Mouse (Mus musculus) hindbrain, embryonic 14.5 days (tissue): ENCODE results near the gene Lsamp. TPM values are rescaled to one million over a fixed set of nuclear protein-coding genes. Genes with fewer than 3 reads are reported as not detected.

Experiments used
- ATAC-seq: fragments of 200-750 bp; cut with Nextera tagmentation; 2 replicates; pipeline ENCODE4 v1.8.0; 2017; ENCODE audit warnings: moderate number of reproducible peaks, mild to moderate bottlenecking, moderate TSS enrichment, moderate library complexity; ENCODE audit not compliant: low FRiP score
- DNase-seq: peaks from one replicate; pipeline ENCODE4 v3.0.0-alpha.2; 2015; ENCODE audit warnings: low spot score
- H3K27ac ChIP-seq: fragments of 300-500 bp; sonication (generic); 2 replicates; pipeline ENCODE4 v1.5.1; 2014; ENCODE audit warnings: mild to moderate bottlenecking, moderate library complexity
- H3K27me3 ChIP-seq: fragments of 300-500 bp; sonication (generic); 2 replicates; pipeline ENCODE4 v1.6.1; 2014; ENCODE audit warnings: mild to moderate bottlenecking, low read length, mixed read lengths; ENCODE audit not compliant: control insufficient read depth, insufficient read depth
- H3K36me3 ChIP-seq: fragments of 300-500 bp; sonication (generic); replicated peaks from 2 replicates; pipeline ENCODE4 v1.6.1; 2014; ENCODE audit not compliant: control insufficient read depth, insufficient read depth
- H3K4me1 ChIP-seq: fragments of 300-500 bp; sonication (generic); replicated peaks from 2 replicates; pipeline ENCODE4 v1.6.1; 2014; ENCODE audit warnings: antibody characterized with exemption, low read length, mixed read lengths; ENCODE audit not compliant: control insufficient read depth, insufficient read depth
- H3K4me2 ChIP-seq: fragments of 300-500 bp; sonication (generic); replicated peaks from 2 replicates; pipeline ENCODE4 v1.6.1; 2014; ENCODE audit warnings: mild to moderate bottlenecking, moderate library complexity
- H3K4me3 ChIP-seq: fragments of 300-500 bp; sonication (generic); replicated peaks from 2 replicates; pipeline ENCODE4 v1.5.1; 2014; ENCODE audit warnings: mild to moderate bottlenecking, low read length
- H3K9ac ChIP-seq: fragments of 300-500 bp; sonication (generic); 2 replicates; pipeline ENCODE4 v1.6.1; 2014
- H3K9me3 ChIP-seq: fragments of 300-500 bp; sonication (generic); 2 replicates; pipeline ENCODE4 v1.6.1; 2016; ENCODE audit warnings: low read length; ENCODE audit not compliant: control insufficient read depth
- WGBS: fragments of 180-500 bp; shearing (Covaris S2); extraction: QIAGEN DNeasy Blood & Tissue Kit; methylation state at CpG from one replicate; pipeline ENCODE4 v1.1.7; 2014; 5-methylcytosine and 5-hydroxymethylcytosine counted together
- polyA plus RNA-seq: library from polyadenylated mRNA; unstranded; fragments of >200 nt; fragmentation: Nextera tagmentation; extraction: Ambion mirVana; gene quantifications from 2 replicates; pipeline ENCODE4 v1.2.1, GENCODE M21; 2014

Gene Lsamp
- polyA plus RNA-seq, 1 experiment from 2014 or later = 88.1 TPM

DNA sequence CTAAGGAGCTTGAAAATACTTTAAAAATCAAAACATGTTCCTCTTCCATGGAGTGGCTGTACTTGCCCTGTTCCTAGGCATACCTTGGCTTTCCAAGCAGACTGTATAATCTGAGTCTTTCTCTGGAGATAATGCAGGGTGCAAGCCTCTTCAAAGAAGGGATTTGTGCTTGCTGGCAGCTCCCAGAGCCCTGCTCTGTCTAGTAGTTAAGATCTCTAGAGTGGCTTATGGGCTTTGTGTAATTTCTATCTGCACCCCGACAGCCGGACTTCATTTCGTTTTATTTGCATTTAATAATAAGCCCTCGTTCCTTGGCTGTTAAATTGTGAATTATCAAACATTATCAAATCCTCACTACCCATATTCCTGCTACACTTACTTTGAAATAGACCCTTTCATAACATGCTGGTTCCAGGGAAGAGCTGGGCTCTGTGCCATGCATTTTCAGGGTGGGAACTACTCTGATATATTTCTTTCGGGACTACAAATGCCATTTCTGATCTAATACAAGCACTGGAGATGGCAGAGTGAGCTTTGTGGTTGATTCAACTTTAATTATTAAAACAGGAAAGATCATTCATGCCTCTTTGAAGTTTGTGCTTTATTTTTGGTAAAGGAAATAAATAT, 1604.6 kb downstream of the Lsamp start:
- no peaks in the 10 kb centered on the region for H3K9me3 ChIP-seq
- H3K9ac ChIP-seq = no peak overlapping the region
- DNase-seq (no peak), ATAC-seq (peak; percentile 37; the same call in 1 of the 2 replicates)
- peak overlapping the region; percentile 38; the same call in 1 of the 2 replicates for H3K27ac ChIP-seq
- H3K27me3 ChIP-seq = no peaks in the 10 kb centered on the region
- no peak overlapping the region for H3K4me3 ChIP-seq
- H3K4me2 ChIP-seq = no peak overlapping the region
- H3K4me1 ChIP-seq = no peaks in the 10 kb centered on the region
- WGBS = 57% methylated on average over 5 of the region's 5 CpGs
- no peaks in the 10 kb centered on the region for H3K36me3 ChIP-seq

DNA sequence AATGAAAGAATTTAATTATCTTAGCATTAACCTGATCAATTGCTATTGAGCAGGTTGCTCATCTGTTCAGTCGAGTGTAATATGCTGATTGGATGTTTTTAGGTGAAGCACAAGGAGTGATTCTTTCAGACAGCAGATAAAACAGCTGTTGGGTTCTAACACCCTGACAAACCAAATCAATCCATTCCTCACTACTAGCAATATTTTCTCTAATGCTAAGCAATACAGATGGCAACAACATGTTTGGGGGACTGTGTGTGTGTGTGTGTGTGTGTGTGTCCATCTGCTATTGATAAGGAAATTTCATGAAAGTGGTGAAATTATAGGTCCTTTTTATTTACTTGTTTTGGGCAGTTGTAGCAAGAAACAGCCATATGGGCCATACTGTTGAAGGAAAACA, 1628.1 kb downstream of the Lsamp start:
- no peaks in the 10 kb centered on the region for H3K36me3 ChIP-seq
- no peak overlapping the region for H3K4me2 ChIP-seq
- DNase-seq = no peak
- ATAC-seq = no peak
- no peaks in the 10 kb centered on the region for H3K9me3 ChIP-seq
- H3K27me3 ChIP-seq = no peaks in the 10 kb centered on the region
- no peak overlapping the region for H3K4me3 ChIP-seq
- H3K9ac ChIP-seq = no peak overlapping the region
- WGBS = 54% methylated on average over 1 of the region's 1 CpGs
- H3K27ac ChIP-seq = no peak overlapping the region
- H3K4me1 ChIP-seq = no peaks in the 10 kb centered on the region

DNA sequence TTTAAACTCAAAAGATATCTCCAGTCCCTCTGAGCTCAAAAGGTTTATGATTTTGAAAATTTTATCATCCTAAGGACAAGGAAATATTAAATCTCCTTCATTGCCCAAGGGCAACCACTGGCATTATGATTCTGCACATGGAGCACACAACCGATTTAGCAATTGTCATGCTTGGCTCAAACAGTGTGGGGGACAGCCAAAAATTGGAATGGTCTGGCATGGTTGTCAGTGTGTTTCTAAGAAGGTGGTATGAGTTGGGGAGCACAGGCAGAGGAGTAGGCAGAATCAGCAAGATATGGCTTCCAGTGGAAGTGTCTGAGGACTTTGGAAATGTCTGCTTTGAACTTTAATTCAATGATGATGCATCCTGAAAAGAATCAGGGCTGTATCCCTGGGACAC, 1639.7 kb downstream of the Lsamp start:
- Histone ChIP-seq H3K4me3 (no peak overlapping the region), H3K36me3 (no peaks in the 10 kb centered on the region), H3K4me1 (0 out of 2 replicates have a peak, but pooled peaks cover 6% of the 10 kb centered on the region), H3K27ac (no peak overlapping the region), H3K9me3 (no peaks in the 10 kb centered on the region), H3K9ac (no peak overlapping the region), H3K27me3 (no peaks in the 10 kb centered on the region), H3K4me2 (no peak overlapping the region)
- ATAC-seq (no peak), DNase-seq (no peak)
- 63% methylated on average over 1 of the region's 1 CpGs for WGBS

DNA sequence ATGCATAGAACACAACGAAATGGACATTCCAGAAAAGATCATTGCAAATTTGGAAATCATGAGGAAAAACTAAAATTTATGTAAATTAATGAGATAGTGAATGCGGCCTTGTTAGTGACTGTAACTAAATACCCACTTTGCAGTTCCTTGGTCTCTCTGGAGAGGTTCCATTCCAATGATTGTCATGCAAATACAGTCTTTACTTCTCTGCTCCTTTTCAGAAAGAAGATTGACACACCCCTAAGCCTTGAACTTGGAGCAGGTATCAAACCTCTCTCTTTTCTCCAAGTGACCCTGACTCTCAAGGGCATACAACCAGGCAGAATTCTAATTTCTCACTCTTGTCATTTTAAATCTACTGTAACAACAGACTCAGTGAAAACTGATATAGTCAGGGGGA, 1649.7 kb downstream of the Lsamp start:
- Histone ChIP-seq H3K27ac (no peak overlapping the region), H3K9ac (no peak overlapping the region), H3K4me3 (no peak overlapping the region), H3K4me1 (peaks cover 6% of the 10 kb centered on the region; the same call in 1 of the 2 replicates), H3K4me2 (no peak overlapping the region), H3K27me3 (no peaks in the 10 kb centered on the region), H3K9me3 (no peaks in the 10 kb centered on the region), H3K36me3 (no peaks in the 10 kb centered on the region)
- no peak for ATAC-seq
- WGBS = 28% methylated on average over 2 of the region's 2 CpGs
- DNase-seq = no peak

DNA sequence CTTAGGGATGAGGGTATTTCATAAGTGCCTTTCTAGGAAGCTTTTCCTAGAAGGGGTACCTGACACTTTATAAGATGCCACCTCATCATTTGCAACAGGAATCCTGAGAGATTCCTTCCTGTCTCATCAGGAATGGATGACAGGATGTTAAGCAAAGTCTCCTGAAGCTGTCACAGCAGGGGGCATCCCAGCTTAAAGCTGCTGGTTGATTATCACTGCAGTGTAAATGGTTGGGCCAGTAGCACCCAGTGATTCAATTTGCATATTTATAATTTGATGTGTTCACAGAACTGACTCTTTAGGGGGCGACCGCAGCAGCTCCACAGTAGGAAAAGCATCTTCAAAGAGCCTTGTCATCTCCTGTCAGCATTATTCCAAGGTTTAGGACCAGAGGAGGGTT, 1656.7 kb downstream of the Lsamp start:
- no peak overlapping the region for H3K27ac ChIP-seq
- H3K27me3 ChIP-seq = no peaks in the 10 kb centered on the region
- DNase-seq (no peak), ATAC-seq (no peak)
- no peaks in the 10 kb centered on the region for H3K9me3 ChIP-seq
- no peak overlapping the region for H3K4me2 ChIP-seq
- no peaks in the 10 kb centered on the region for H3K36me3 ChIP-seq
- no peak overlapping the region for H3K9ac ChIP-seq
- H3K4me3 ChIP-seq = no peak overlapping the region
- WGBS = 37% methylated on average over 2 of the region's 2 CpGs
- peaks cover 6% of the 10 kb centered on the region; the same call in 1 of the 2 replicates for H3K4me1 ChIP-seq

DNA sequence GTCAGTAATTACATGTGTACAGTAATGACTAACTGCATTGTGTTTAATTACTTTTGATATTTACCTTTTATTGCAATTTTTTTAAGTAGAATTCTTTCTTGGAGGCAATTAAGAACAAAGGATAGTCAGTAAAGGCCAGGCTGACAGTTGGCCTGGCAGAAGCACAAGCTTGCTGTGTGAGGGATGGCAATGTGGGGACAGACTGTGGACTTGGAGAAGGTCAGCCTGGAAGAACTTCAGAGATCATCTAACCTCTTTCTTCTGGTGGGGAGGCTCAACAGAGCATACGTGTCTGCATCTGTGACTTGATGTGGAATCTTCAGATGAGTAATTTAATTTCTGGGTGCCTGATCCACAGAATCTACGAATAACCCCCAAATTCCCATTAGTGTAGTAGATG, 1669.1 kb downstream of the Lsamp start:
- H3K9ac ChIP-seq = no peak overlapping the region
- no peak overlapping the region for H3K27ac ChIP-seq
- WGBS = 87% methylated on average over 2 of the region's 2 CpGs
- H3K9me3 ChIP-seq = no peaks in the 10 kb centered on the region
- DNase-seq (no peak), ATAC-seq (no peak)
- no peaks in the 10 kb centered on the region for H3K4me1 ChIP-seq
- no peaks in the 10 kb centered on the region for H3K27me3 ChIP-seq
- no peak overlapping the region for H3K4me2 ChIP-seq
- no peaks in the 10 kb centered on the region for H3K36me3 ChIP-seq
- H3K4me3 ChIP-seq = no peak overlapping the region

DNA sequence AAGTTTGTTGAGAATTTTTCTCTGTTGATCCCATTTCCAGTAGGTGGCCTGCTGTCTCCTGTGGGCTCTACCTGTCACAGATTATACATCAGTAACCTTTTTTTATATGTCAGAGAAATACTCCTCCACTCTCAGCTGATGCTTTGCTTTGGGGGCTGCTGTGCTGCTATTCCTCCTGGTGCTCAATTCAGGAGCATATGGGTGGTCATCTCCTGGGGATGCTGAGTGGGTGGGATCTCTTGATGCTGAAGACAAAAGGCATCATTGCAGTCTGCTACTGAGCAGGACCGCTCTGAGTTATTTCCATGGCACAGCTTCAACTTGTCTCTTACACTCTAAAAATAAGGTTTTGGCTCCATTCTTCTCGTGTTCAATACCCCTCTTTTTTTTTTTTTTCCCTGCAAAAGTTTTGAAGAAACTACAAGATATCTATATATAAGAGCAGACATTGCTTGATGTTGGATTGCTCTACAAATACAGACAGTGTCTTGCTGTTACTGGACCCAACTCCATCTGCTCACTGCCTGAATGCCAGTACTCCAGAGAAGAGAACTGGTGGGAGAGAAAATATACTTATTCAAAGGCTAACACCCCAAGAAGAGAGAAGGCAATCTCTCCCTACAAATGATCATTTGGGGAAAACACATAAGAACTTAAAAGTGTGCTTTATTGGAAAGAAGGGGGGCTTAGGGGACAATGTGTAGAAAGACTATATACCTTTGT, 1690.3 kb downstream of the Lsamp start:
- H3K36me3 ChIP-seq = no peaks in the 10 kb centered on the region
- H3K4me2 ChIP-seq = no peak overlapping the region
- no peaks in the 10 kb centered on the region for H3K27me3 ChIP-seq
- ATAC-seq = no peak
- WGBS = 83% methylated on average over 2 of the region's 2 CpGs
- no peak for DNase-seq
- no peak overlapping the region for H3K27ac ChIP-seq
- H3K4me3 ChIP-seq = no peak overlapping the region
- no peaks in the 10 kb centered on the region for H3K4me1 ChIP-seq
- H3K9me3 ChIP-seq = no peaks in the 10 kb centered on the region
- H3K9ac ChIP-seq = no peak overlapping the region

DNA sequence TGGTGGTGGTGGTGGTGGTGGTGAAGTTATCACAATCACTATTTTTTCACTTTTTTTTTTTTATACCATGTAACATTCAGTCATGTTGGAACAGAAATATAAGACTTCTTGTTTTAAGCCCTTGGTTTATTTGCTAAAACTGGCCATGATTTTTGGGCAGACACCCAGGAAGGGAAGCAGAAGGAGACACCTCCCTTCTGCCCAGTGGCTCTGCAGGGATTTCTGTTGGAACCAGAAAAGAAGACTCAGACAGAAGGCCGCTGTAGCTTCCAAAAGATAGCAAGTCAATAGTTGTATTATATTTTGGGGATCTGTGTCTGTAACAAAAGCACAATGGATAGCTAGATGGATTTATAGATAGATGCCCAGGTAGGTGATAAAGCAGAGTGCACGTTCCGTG, 1691.6 kb downstream of the Lsamp start:
- Histone ChIP-seq H3K4me3 (no peak overlapping the region), H3K9me3 (no peaks in the 10 kb centered on the region), H3K27ac (no peak overlapping the region), H3K27me3 (no peaks in the 10 kb centered on the region), H3K36me3 (no peaks in the 10 kb centered on the region), H3K9ac (no peak overlapping the region), H3K4me1 (no peaks in the 10 kb centered on the region), H3K4me2 (no peak overlapping the region)
- WGBS = 88% methylated on average over 3 of the region's 3 CpGs
- ATAC-seq = no peak
- DNase-seq = no peak

DNA sequence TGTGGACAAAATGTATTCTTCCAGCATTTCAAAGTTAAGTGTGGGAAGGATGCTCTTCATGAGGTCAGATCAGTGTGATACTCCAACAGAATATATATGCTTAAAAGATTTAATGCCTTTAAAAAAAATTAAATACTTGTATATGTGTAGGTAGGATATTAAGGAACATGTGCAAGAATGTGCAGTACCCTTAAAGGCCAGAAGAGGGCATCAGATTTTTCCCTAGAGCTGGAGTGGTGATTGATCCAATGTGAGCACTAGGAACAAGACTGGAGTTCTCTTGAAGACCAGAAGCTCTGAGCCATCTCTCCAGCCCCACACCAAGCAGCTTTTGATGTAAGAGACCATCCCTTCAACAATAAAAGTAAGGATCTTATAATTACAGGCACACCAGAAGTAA, 1708.3 kb downstream of the Lsamp start:
- no peak for ATAC-seq
- no peaks in the 10 kb centered on the region; the same call in 1 of the 2 replicates for H3K4me1 ChIP-seq

More for the DNA sequence above, 1708.3 kb downstream of the Lsamp start:
- Histone ChIP-seq H3K27me3 (no peaks in the 10 kb centered on the region), H3K4me3 (no peak overlapping the region), H3K27ac (no peak overlapping the region), H3K9me3 (no peaks in the 10 kb centered on the region), H3K4me2 (no peak overlapping the region), H3K9ac (no peak overlapping the region), H3K36me3 (no peaks in the 10 kb centered on the region)
- DNase-seq = no peak
